Mouse (Mus musculus): ENCODE results near the gene Atp6v1g3. TPM values are rescaled to one million over a fixed set of nuclear protein-coding genes. Genes with fewer than 3 reads are reported as not detected.

Gene Atp6v1g3
- total and polyA plus RNA-seq, 3 experiments: not detected

GRCm38 (mm10) chr1:138302756-138303155 lies 29.2 kb downstream of the Atp6v1g3 start:
- Histone ChIP-seq H3K27ac (ENCODE audit: control insufficient read depth, low read depth, low read length) (no peak overlapping the region), H3K4me1 (ENCODE audit: control insufficient read depth in 1 of 2, insufficient read depth in 2 of 2, low read length in 2 of 2) (no peaks in the 10 kb centered on the region), H3K9ac (ENCODE audit: control insufficient read depth, low read depth, low read length, poor library complexity, severe bottlenecking) (no peak overlapping the region), H3K79me2 (ENCODE audit: control insufficient read depth, insufficient read depth, low read length, poor library complexity) (no peaks in the 10 kb centered on the region), H3K9me3 (replicated peaks; ENCODE audit: insufficient read depth, low read length) (no peaks in the 10 kb centered on the region), H3K4me3 (ENCODE audit: control insufficient read depth in 1 of 2, insufficient read depth in 1 of 2, low read depth in 2 of 2, low read length in 2 of 2) (no peak overlapping the region), H3K36me3 (ENCODE audit: control insufficient read depth in 1 of 2, insufficient read depth in 2 of 2, low read length in 2 of 2) (no peaks in the 10 kb centered on the region; a peak in 1 of 4 replicates), H3K27me3 (ENCODE audit: control insufficient read depth in 1 of 2, insufficient read depth in 2 of 2, low read length in 2 of 2) (no peaks in the 10 kb centered on the region)
- peak in 1 of 3 experiments; percentile 10; a peak in 1 of 6 replicates for TF ChIP-seq CTCF (IDR thresholded peaks at IDR 0.05 in 2 of 3, conservative IDR thresholded peaks at IDR 0.05 in 1 of 3; ENCODE audit: control insufficient read depth in 1 of 3, insufficient read depth in 1 of 3, low read depth in 2 of 3, low read length in 3 of 3, poor library complexity in 1 of 3, severe bottlenecking in 1 of 3)
- TF ChIP-seq CHD2 (IDR thresholded peaks at IDR 0.05; ENCODE audit: low read length): no peak
- TF ChIP-seq POLR2A (IDR thresholded peaks at IDR 0.05; ENCODE audit: control insufficient read depth in 1 of 2, insufficient read depth in 1 of 2, low read depth in 1 of 2, low read length in 2 of 2, poor library complexity in 1 of 2): no peak
- no peak for TF ChIP-seq MEF2A (IDR thresholded peaks at IDR 0.05; ENCODE audit: extremely low read depth, insufficient replicate concordance, low read depth, low read length, poor library complexity, severe bottlenecking)
- no peak for TF ChIP-seq SIN3A (IDR thresholded peaks at IDR 0.05; ENCODE audit: low read length)
- no peak for TF ChIP-seq USF2 (IDR thresholded peaks at IDR 0.05; ENCODE audit: borderline replicate concordance in 1 of 2, insufficient read depth in 1 of 2, low read depth in 1 of 2, low read length in 2 of 2)
- TF ChIP-seq TBP (IDR thresholded peaks at IDR 0.05; ENCODE audit: low read depth, low read length): no peak
- TF ChIP-seq BHLHE40 (IDR thresholded peaks at IDR 0.05; ENCODE audit: borderline replicate concordance, low read depth, low read length): no peak
- DNase-seq (ENCODE audit: low read depth, low spot score): no peak

- H3K4me3 ChIP-seq (ENCODE audit: control insufficient read depth in 1 of 2, insufficient read depth in 1 of 2, low read depth in 2 of 2, low read length in 2 of 2): no peak overlapping the region
- H3K9ac ChIP-seq (ENCODE audit: control insufficient read depth, low read depth, low read length, poor library complexity, severe bottlenecking): no peak overlapping the region
- no peak for DNase-seq (ENCODE audit: low read depth, low spot score)
- no peaks in the 10 kb centered on the region for H3K79me2 ChIP-seq (ENCODE audit: control insufficient read depth, insufficient read depth, low read length, poor library complexity)
- TF ChIP-seq TCF12 (IDR thresholded peaks at IDR 0.05; ENCODE audit: low read depth, low read length) (no peak), NRF1 (IDR thresholded peaks at IDR 0.05; ENCODE audit: insufficient read depth, low read depth, low read length, poor library complexity, severe bottlenecking) (no peak), POLR2AphosphoS2 (IDR thresholded peaks at IDR 0.05; ENCODE audit: low read length) (no peak), HCFC1 (IDR thresholded peaks at IDR 0.05; ENCODE audit: low read depth, low read length) (no peak), TBP (IDR thresholded peaks at IDR 0.05; ENCODE audit: low read depth, low read length) (no peak)
- H3K27me3 ChIP-seq (ENCODE audit: control insufficient read depth in 1 of 2, insufficient read depth in 2 of 2, low read length in 2 of 2): no peaks in the 10 kb centered on the region
- H3K4me1 ChIP-seq (ENCODE audit: control insufficient read depth in 1 of 2, insufficient read depth in 2 of 2, low read length in 2 of 2): no peaks in the 10 kb centered on the region
- H3K9me3 ChIP-seq (replicated peaks; ENCODE audit: insufficient read depth, low read length): no peaks in the 10 kb centered on the region
- H3K36me3 ChIP-seq (ENCODE audit: control insufficient read depth in 1 of 2, insufficient read depth in 2 of 2, low read length in 2 of 2): no peaks in the 10 kb centered on the region; a peak in 1 of 4 replicates
- H3K27ac ChIP-seq (ENCODE audit: control insufficient read depth, low read depth, low read length): no peak overlapping the region
Measured at GRCm38 (mm10) chr1:138303296-138303695, 29.8 kb downstream of the Atp6v1g3 start.

GRCm38 (mm10) chr1:138304141-138304915 lies 30.8 kb downstream of the Atp6v1g3 start:
- H3K79me2 ChIP-seq (ENCODE audit: control insufficient read depth, insufficient read depth, low read length, poor library complexity): no peaks in the 10 kb centered on the region
- H3K4me1 ChIP-seq (ENCODE audit: control insufficient read depth in 1 of 2, insufficient read depth in 2 of 2, low read length in 2 of 2): no peaks in the 10 kb centered on the region
- H3K9me3 ChIP-seq (replicated peaks; ENCODE audit: insufficient read depth, low read length): no peaks in the 10 kb centered on the region
- H3K27ac ChIP-seq (ENCODE audit: control insufficient read depth, low read depth, low read length): no peak overlapping the region
- no peak overlapping the region for H3K4me3 ChIP-seq (ENCODE audit: control insufficient read depth in 1 of 2, insufficient read depth in 1 of 2, low read depth in 2 of 2, low read length in 2 of 2)
- TF ChIP-seq JUND (IDR thresholded peaks at IDR 0.05; ENCODE audit: low read depth, low read length): no peak
- TF ChIP-seq USF1 (IDR thresholded peaks at IDR 0.05; ENCODE audit: low read depth, low read length): no peak
- no peak for TF ChIP-seq POLR2AphosphoS5 (IDR thresholded peaks at IDR 0.05; ENCODE audit: borderline replicate concordance, low read depth, low read length)
- TF ChIP-seq MAFK (IDR thresholded peaks at IDR 0.05; ENCODE audit: borderline replicate concordance, low read depth, low read length): no peak
- no peak for TF ChIP-seq UBTF (IDR thresholded peaks at IDR 0.05; ENCODE audit: borderline replicate concordance, insufficient read depth, low read depth, low read length)
- TF ChIP-seq MAX (IDR thresholded peaks at IDR 0.05; ENCODE audit: low read length): no peak
- no peak for TF ChIP-seq SMC3 (IDR thresholded peaks at IDR 0.05; ENCODE audit: low read depth, low read length)
- H3K27me3 ChIP-seq (ENCODE audit: control insufficient read depth in 1 of 2, insufficient read depth in 2 of 2, low read length in 2 of 2): no peaks in the 10 kb centered on the region
- H3K36me3 ChIP-seq (ENCODE audit: control insufficient read depth in 1 of 2, insufficient read depth in 2 of 2, low read length in 2 of 2): no peaks in the 10 kb centered on the region; a peak in 1 of 4 replicates
- no peak overlapping the region for H3K9ac ChIP-seq (ENCODE audit: control insufficient read depth, low read depth, low read length, poor library complexity, severe bottlenecking)
- DNase-seq (ENCODE audit: low read depth, low spot score): peak; percentile 9

Data from MEL (cell line).